In the genomic region with DNA sequence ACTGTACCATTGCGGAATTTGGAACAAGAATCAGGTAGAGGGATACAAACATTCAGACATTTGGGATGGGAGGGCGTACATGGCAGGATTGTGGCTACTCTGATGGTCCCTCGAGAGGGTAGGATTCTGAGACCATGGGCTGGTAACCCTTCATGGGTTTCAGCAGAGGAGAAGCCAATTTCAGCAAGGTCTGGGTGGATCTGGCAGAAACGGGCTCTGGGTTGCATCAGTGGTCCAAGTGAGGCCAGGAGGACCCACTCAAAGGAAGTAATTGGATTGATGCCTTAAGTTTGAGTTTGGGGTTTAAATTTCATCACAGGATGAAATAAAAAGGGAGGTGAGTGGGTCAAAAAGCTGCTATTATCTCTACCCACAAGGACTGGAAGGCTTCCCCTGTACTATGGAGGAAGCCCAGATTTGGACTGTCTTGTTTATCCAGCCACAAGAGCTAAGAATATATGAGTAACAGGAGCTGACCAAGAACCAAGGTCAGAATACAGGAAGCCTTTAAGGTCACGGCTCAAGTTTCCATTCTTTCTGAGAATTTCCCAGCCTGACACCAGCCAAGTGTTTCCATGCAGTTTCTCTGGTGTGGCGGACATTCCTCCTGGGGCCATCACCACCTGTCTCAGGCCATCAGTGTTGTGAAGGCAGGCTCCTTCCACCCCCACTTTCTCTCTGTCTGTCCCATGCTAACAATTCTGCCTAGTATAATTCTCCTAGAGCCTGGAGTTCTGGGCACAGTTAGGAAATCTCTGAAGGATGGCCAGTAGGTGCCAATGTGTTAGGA, we compare ENCODE assay signal across 20 mouse cellular contexts. TPM values are rescaled to one million over a fixed set of nuclear protein-coding genes. Genes with fewer than 3 reads are reported as not detected.
DNase-seq lines count a peak whose midpoint lies in the region; ATAC-seq lines count a peak whose summit lies in the region.
"Had no signal": no experiment of that assay in that cellular context is flagged by ENCODE, and none has a peak within 500 bp of the region (broad histone marks: within the 10 kb centered on the region; RNA-seq: fewer than 3 reads in every experiment).

No protein-coding gene starts in this region.

- no peaks in the 10 kb centered on the region for H3K27me3 ChIP-seq in midbrain, embryonic 11.5 days (ENCODE audit: control insufficient read depth, insufficient read depth, low read length)
- H3K27me3 ChIP-seq in midbrain, embryonic 10.5 days (ENCODE audit: low read depth, poor library complexity, severe bottlenecking) = no peaks in the 10 kb centered on the region
- H3K27me3 ChIP-seq: forebrain, embryonic 13.5 days; limb, embryonic 15.5 days; midbrain, embryonic 12.5 days had no signal

- H3K27ac ChIP-seq in midbrain, embryonic 11.5 days (ENCODE audit: low read depth, low read length) = no peak overlapping the region
- no peak overlapping the region for H3K27ac ChIP-seq in midbrain, embryonic 10.5 days (replicated peaks)
- H3K27ac ChIP-seq: forebrain, embryonic 13.5 days; heart, embryonic 10.5 days; midbrain, embryonic 12.5 days had no signal

- H3K9me3 ChIP-seq in midbrain, embryonic 11.5 days (ENCODE audit: control insufficient read depth, low read length) = no peaks in the 10 kb centered on the region
- no peaks in the 10 kb centered on the region for H3K9me3 ChIP-seq in midbrain, embryonic 10.5 days (replicated peaks)
- H3K9me3 ChIP-seq: forebrain, embryonic 13.5 days; heart, embryonic 10.5 days; limb, embryonic 15.5 days; midbrain, embryonic 12.5 days had no signal

- H3K4me1 ChIP-seq in midbrain, embryonic 11.5 days (ENCODE audit: control insufficient read depth, insufficient read depth, low read length) = no peaks in the 10 kb centered on the region
- H3K4me1 ChIP-seq in midbrain, embryonic 10.5 days = peaks cover 4% of the 10 kb centered on the region; the same call in 1 of the 2 replicates
- H3K4me1 ChIP-seq: forebrain, embryonic 13.5 days; limb, embryonic 15.5 days; midbrain, embryonic 12.5 days had no signal

- no peak overlapping the region for H3K4me2 ChIP-seq in midbrain, embryonic 11.5 days
- H3K4me2 ChIP-seq: forebrain, embryonic 13.5 days; limb, embryonic 15.5 days; midbrain, embryonic 12.5 days had no signal

- no peak for ATAC-seq in midbrain, embryonic 11.5 days (ENCODE audit: low FRiP score)
- ATAC-seq: forebrain, embryonic 13.5 days; hindbrain, embryonic 16.5 days; intestine, postnatal 0 days had no signal

- DNase-seq in embryo, embryonic 11 days = peak; percentile 17
- no peak for DNase-seq in embryo, embryonic 10 days (ENCODE audit: low spot score)
- DNase-seq in midbrain, embryonic 11.5 days (ENCODE audit: low spot score, missing footprints) = peak; percentile 59
- DNase-seq in midbrain, embryonic 10.5 days (ENCODE audit: low spot score) = no peak
- peak; percentile 14 for DNase-seq in fibroblast of lung, adult 2 months (ENCODE audit: low read depth)
- no peak for DNase-seq in right cerebral cortex, postnatal 36 days (ENCODE audit: low spot score in 2 of 2)
- no peak for DNase-seq in frontal cortex, postnatal 14 days (ENCODE audit: low spot score in 2 of 2)
- DNase-seq: heart, postnatal 4 days; kidney, postnatal 14 days; lung, adult 18-20 months; lung, postnatal 36 days; right cerebral cortex, postnatal 4 days; thymus, postnatal 36 days had no signal

- H3K9ac ChIP-seq in midbrain, embryonic 11.5 days (ENCODE audit: low read length) = no peak overlapping the region
- H3K9ac ChIP-seq: forebrain, embryonic 13.5 days; limb, embryonic 15.5 days; midbrain, embryonic 12.5 days had no signal

- WGBS in midbrain, embryonic 11.5 days = 85% methylated on average over 6 of the region's 6 CpGs
- WGBS in midbrain, embryonic 10.5 days = 87% methylated on average over 6 of the region's 6 CpGs

- no peaks in the 10 kb centered on the region for H3K36me3 ChIP-seq in midbrain, embryonic 11.5 days (ENCODE audit: control insufficient read depth, insufficient read depth, low read length)
- H3K36me3 ChIP-seq in midbrain, embryonic 10.5 days = no peaks in the 10 kb centered on the region
- H3K36me3 ChIP-seq: heart, embryonic 10.5 days; limb, embryonic 15.5 days; midbrain, embryonic 12.5 days had no signal

- H3K4me3 ChIP-seq in midbrain, embryonic 11.5 days (ENCODE audit: low read depth, low read length) = no peak overlapping the region
- H3K4me3 ChIP-seq in midbrain, embryonic 10.5 days = no peak overlapping the region
- H3K4me3 ChIP-seq: forebrain, embryonic 13.5 days; heart, embryonic 10.5 days; limb, embryonic 15.5 days; midbrain, embryonic 12.5 days had no signal

RNA-seq across cellular contexts. Expression of gene A930018P22Rik, which starts 28.2 kb away (rescaled TPM):
- 0.16 and 0.34 TPM in 2 replicates for polyA plus RNA-seq in midbrain, embryonic 11.5 days (2014; fragmentation: Nextera tagmentation; extraction: Ambion mirVana)
- polyA plus RNA-seq in midbrain, embryonic 10.5 days (2016; fragmentation: Nextera tagmentation; extraction: Ambion mirVana) = 0.25 TPM in 1 of 2 replicates, not detected in the other
- polyA plus RNA-seq: forebrain, embryonic 13.5 days; hindbrain, embryonic 16.5 days; limb, embryonic 15.5 days; midbrain, embryonic 12.5 days; neural tube, embryonic 14.5 days had no signal

RNA-seq across cellular contexts. Expression of gene Cd59a, which starts 55.2 kb away (rescaled TPM):
- 29.2 and 31.2 TPM in 2 replicates for polyA plus RNA-seq in midbrain, embryonic 11.5 days (2014; fragmentation: Nextera tagmentation; extraction: Ambion mirVana)
- polyA plus RNA-seq in midbrain, embryonic 10.5 days (2016; fragmentation: Nextera tagmentation; extraction: Ambion mirVana) = 25.5 and 26.5 TPM in 2 replicates

Comparison
In these comparisons a context has a peak if more than half of its experiments do, and no peak if none do; other contexts are left out.
1. DNase-seq: peak in embryo, embryonic 11 days (single experiment), midbrain, embryonic 11.5 days (single experiment) and fibroblast of lung, adult 2 months (single experiment); none in embryo, embryonic 10 days (single experiment), midbrain, embryonic 10.5 days (single experiment), right cerebral cortex, postnatal 36 days (0 of 2) and frontal cortex, postnatal 14 days (0 of 2).